Mouse (Mus musculus) retina, postnatal 1 day (tissue): ENCODE data around the gene Elane.

Experiments
- DNase-seq: peaks from one replicate; pipeline ENCODE4 v3.0.0-alpha.2; 2012

The Elane gene

DNA sequence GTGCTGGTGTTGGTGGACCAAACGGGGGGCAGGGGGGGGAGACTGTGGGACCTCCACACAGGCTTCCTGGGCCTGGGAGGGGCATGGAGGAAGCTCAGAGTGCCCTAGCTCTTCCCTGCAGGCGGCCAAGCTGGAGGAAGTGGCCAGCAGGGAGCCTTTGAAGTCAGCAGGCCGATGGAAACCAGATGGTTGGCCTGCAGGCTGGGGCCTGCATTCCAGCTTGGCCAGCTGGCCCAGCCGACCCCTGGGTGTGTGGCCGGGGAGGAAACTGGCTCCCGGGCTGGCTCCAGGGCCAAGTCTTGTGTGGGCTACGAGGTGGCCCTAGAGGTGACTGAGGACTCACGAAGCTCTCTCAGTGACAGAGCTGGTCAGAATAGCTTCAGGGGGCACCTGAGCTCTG lies 46.7 kb downstream of the Elane start:
- peak; percentile 67 for DNase-seq

DNA sequence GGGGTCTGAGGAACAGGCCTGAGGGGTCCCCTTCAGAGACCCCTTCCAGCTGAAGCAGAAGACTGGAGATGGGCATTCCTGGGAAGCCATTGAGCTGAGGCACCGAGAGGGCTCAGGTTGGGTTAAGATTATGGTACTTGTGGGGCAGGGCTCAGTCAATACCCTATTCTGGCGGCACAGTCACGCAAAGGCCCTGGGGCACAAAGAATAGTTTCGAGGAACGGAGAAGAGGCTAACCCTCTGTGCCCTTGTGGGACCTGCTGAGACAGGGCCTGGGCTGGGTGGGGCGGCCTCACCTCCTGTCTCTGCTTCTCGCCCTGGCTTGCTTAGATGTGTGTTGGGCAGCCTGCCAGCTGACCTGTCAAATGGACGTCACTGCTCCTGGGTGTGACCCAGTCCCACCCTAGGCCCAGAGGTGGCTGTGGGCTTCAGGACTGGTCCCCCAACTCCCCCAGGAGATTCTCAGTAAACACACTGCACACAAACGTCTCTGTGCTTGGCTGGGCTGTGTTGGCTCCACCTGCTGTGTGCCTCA lies 47.2 kb downstream of the Elane start:
- DNase-seq = no peak

GRCm38 (mm10) chr10:79933861-79934260 lies 47.8 kb downstream of the Elane start:
- DNase-seq = no peak

- DNase-seq = no peak
Observed at GRCm38 (mm10) chr10:79934272-79934721, 48.2 kb downstream of the Elane start.

DNA sequence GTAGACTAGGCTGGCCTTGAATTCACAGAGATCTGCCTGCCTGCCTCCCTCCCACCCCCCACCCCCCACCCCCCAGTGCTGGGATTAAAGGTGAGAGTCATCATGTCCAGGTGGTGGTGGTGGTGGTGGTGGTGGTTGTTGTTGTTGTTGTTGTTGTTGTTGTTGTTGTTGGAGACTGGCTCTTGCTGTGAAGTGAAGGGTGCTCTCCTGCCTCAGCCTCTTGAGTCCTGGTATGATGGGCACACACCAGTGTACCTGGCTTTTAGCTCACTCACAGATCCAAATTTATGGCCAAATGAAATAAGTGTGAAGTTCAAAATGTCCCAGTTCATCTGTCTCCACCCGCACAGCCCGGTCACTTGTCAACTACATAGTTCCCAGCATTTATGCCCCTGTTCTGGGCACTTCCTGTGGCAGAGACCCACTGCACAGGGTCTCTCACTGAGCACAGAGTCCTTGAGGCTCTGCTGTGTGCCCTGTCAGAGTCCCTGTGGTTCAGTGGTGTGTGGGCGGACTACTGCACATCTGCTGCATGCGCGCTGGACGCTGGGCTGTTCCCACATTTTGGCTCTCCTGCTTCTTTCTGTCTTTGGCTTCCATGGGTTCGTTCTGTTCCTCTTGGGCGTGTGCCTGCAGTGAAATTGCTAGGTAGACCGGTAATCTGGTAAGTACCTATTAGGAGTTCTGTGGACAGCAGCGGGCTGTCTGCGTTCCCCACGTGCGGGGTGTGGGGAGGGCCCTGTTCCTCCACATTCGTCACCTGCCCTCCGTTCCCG lies 48.9 kb downstream of the Elane start:
- DNase-seq = no peak

GRCm38 (mm10) chr10:79936284-79936910 lies 50.4 kb downstream of the Elane start:
- no peak for DNase-seq

GRCm38 (mm10) chr10:79936911-79937441 lies 50.9 kb downstream of the Elane start:
- DNase-seq = peak; percentile 83
